Mouse (Mus musculus) cerebellum, adult 11-12 months (tissue): Measurements from ENCODE around the gene Tmem42.

ENCODE experiments used
- DNase-seq: peaks from one replicate; pipeline ENCODE4 v3.0.0; 2022

Tmem42 gene

GRCm38 (mm10) chr9:123020995-123021631, at the start of gene Tmem42:
Tmem42 (plus strand) TSS chr9:123021326.
- peak; percentile 91 for DNase-seq

DNA sequence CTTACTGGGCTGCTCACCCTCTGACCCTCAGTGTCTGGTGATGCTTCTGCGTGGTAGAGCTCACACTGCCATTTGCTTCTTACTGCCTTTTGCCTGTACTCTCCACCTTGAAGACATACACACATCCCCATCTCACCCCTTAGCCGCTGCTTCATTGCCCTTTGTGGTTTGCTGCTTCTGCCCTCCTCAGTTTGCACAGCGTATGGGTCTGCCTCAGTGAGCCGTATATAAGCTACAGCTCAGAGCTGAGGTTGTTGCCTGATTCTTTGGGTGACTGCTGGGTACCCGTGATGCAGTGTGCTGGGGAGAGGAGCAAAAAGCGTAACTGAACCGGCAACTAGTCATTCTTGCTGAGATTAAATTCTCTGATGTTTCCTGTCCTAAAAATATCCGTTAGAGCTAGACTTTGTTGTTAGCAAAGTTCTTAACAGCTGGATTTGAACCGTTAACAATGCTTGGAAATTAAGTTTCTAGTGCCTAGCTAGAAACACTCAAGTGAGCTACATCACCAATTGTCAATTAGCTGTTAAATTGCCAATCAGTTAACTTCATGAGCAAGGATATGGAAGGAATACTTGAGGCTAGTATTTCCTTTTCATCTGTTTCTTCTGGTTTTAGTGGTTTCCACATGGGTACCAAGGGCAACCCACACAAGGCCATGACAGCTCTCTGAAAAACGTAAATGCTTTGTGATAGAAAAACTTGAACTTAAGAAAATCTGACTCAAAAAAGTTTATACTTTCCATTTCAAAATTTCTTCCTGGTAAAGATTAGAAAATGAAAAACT, 22.5 kb upstream of the Tmem42 start:
- DNase-seq, result no peak

DNA sequence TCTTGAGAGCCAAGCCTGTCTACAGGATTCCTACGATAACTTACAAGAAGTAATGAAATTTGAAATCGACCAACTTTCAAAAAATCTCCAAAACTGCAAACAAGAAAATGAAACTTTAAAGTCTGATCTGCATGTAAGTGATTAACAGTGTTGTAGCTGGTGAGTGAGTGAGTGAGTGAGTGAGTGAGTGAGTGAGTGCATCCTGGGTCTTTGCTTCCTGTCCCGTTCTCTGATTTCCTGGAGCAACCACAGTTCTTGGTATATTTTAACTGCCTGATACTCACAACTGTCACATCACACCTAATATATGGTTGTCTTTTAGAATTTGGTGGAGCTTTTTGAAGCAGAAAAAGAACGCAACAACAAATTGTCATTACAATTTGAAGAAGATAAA, 21.9 kb upstream of the Tmem42 start:
- DNase-seq, result no peak

GRCm38 (mm10) chr9:123004718-123005117, 16.4 kb upstream of the Tmem42 start:
- DNase-seq, result no peak

GRCm38 (mm10) chr9:123006071-123006470, 15.1 kb upstream of the Tmem42 start:
- DNase-seq, result no peak

GRCm38 (mm10) chr9:123021636-123022379, 682 bp downstream of the Tmem42 start:
- DNase-seq, result peak; percentile 75

DNA sequence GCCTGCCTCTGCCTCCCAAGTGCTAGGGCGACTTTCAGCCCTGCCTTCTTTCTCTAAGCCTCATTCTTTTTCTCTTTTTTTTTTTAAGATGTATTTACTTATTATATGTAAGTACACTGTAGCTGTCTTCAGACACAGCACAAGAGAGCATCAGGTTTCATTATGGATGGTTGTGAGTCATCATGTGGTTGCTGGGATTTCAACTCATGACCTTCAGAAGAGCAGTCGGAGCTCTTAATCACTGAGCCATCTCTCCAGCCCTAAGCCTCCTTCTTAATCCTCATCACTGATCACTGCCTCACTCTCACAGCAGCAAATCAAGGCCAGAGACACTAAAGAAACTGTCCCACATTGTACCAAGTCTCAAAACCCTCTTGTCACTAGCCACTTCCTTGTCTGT, 3.1 kb downstream of the Tmem42 start:
- no peak for DNase-seq

GRCm38 (mm10) chr9:123031496-123032246, 10.5 kb downstream of the Tmem42 start:
- no peak for DNase-seq

GRCm38 (mm10) chr9:123034426-123034825, 13.3 kb downstream of the Tmem42 start, which contains the start of gene Tgm4:
Tgm4 (plus strand) TSS chr9:123034726.
- DNase-seq, result no peak

- no peak for DNase-seq
Observed at GRCm38 (mm10) chr9:123047665-123048064, 26.5 kb downstream of the Tmem42 start.

DNA sequence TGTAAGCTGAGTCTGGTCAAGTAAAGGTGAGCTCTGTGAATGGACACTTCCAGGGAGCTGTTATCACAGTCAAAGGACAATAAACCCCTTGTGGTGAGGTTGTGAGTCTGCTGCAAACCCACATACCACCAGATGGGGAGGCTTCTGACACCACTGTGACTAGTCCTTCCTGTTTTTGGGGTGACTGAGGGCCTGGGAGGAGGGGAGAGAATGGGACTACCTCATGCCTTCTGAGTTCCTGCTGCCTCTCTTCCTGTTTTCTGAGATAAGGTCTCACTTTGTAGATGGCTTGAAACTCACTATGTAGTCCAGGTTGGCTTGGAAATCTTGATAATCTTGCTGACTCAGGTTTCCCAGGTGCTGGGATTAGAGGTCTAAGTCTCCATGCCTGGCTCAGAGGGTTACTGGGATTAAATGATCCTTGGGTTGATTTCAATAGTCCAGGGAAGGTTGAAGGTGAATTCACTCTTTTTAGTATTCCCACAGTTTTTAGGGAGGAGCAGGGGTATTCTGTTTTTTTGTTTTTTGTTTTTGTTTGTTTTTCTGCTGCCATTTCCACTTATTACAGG, 37.7 kb downstream of the Tmem42 start:
- no peak for DNase-seq

DNA sequence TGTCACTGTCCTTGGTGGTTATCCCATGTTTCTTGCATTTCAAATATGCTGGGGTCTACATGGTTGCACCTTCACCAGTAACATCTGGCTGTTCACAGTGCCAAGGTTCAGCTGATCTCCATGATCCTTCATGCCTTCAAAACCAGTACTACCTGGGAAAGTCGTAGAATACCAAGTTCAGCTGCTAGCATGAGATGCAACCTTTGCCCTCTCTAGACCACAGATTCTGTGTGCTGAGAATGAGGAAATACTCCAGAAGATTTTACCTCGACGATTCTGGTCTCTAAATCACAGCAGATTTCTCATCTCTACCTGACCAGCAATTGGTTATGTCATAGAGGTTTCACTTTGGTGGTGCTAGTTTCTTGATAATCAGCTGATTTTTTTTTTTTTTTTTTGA, 39.0 kb downstream of the Tmem42 start:
- DNase-seq, result no peak
